ENCODE assay signal across 12 mouse cellular contexts in the genomic region with DNA sequence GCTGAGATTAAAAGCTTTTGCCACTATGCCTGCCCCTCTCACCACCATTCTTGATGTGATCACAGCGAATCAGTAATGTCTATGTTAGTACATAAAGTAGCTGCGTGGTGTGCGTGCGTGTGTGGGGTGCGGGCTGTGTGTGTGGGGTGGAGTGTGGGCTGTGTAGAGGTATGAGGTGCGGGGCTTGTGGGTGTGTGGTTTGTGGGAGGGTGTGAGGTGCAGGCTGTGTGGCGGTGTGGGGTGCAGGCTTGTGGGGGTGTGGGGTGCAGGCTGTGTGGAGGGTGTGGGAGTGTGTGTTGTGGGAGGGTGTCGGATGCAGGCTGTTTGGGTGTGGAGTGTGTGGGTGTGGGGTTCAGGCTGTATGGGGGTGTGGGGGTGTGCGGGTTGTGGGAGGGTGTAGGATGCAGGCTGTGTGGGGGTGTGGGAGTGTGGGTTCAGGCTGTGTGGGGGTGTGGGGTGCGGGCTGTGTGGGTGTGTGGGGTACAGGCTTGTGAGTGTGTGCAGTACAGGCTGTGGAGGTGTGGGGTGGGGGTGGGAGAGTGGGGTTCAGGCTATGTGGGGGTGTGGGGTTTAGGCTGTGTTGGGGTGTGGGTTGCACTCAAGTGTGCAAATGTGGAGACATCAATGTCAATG. TPM values are rescaled to one million over a fixed set of nuclear protein-coding genes. Genes with fewer than 3 reads are reported as not detected.
DNase-seq lines count a peak whose midpoint lies in the region; ATAC-seq lines count a peak whose summit lies in the region.
"Had no signal": no experiment of that assay in that cellular context is flagged by ENCODE, and none has a peak within 500 bp of the region (broad histone marks: within the 10 kb centered on the region; RNA-seq: fewer than 3 reads in every experiment).

No protein-coding gene starts in this region.

- 0 out of 2 replicates have a peak, but pooled peaks have one; percentile 24 for ATAC-seq in hindbrain, embryonic 13.5 days (ENCODE audit: low FRiP score)
- 0 out of 2 replicates have a peak, but pooled peaks have one; percentile 27 for ATAC-seq in neural tube, embryonic 11.5 days (ENCODE audit: insufficient read depth, low FRiP score, low TSS enrichment)
- no peak; the same call in 1 of the 2 replicates for ATAC-seq in neural tube, embryonic 15.5 days (ENCODE audit: low FRiP score)
- ATAC-seq in limb, embryonic 13.5 days (ENCODE audit: low FRiP score, low read depth): 0 out of 2 replicates have a peak, but pooled peaks have one; percentile 20
- ATAC-seq in kidney, embryonic 14.5 days (ENCODE audit: low FRiP score, low TSS enrichment): no peak

- no peak overlapping the region for H3K27ac ChIP-seq in hindbrain, embryonic 13.5 days
- H3K27ac ChIP-seq in hindbrain, embryonic 10.5 days: no peak overlapping the region
- no peak overlapping the region for H3K27ac ChIP-seq in neural tube, embryonic 11.5 days (ENCODE audit: low read depth, low read length)
- H3K27ac ChIP-seq in neural tube, embryonic 15.5 days (replicated peaks): no peak overlapping the region
- peak overlapping the region; percentile 63; the same call in 1 of the 2 replicates for H3K27ac ChIP-seq in limb, embryonic 13.5 days
- H3K27ac ChIP-seq in kidney, embryonic 14.5 days (ENCODE audit: low read depth, low read length): no peak overlapping the region

- no peak overlapping the region for H3K4me2 ChIP-seq in hindbrain, embryonic 13.5 days
- no peak overlapping the region for H3K4me2 ChIP-seq in neural tube, embryonic 11.5 days (ENCODE audit: low read depth)
- H3K4me2 ChIP-seq in neural tube, embryonic 15.5 days: no peak overlapping the region
- H3K4me2 ChIP-seq in limb, embryonic 13.5 days (replicated peaks): no peak overlapping the region
- H3K4me2 ChIP-seq in kidney, embryonic 14.5 days (replicated peaks; ENCODE audit: low read depth, low read length): no peak overlapping the region
- H3K4me2 ChIP-seq: heart, embryonic 11.5 days had no signal

- H3K9me3 ChIP-seq in hindbrain, embryonic 13.5 days: no peaks in the 10 kb centered on the region
- peaks cover 9% of the 10 kb centered on the region; the same call in 1 of the 2 replicates for H3K9me3 ChIP-seq in hindbrain, embryonic 10.5 days
- H3K9me3 ChIP-seq in neural tube, embryonic 11.5 days (ENCODE audit: control insufficient read depth, low read length): no peaks in the 10 kb centered on the region; the same call in 1 of the 2 replicates
- no peaks in the 10 kb centered on the region; the same call in 1 of the 2 replicates for H3K9me3 ChIP-seq in neural tube, embryonic 15.5 days (replicated peaks)
- 0 out of 2 replicates have a peak, but pooled peaks cover 9% of the 10 kb centered on the region for H3K9me3 ChIP-seq in limb, embryonic 13.5 days
- H3K9me3 ChIP-seq in kidney, embryonic 14.5 days (ENCODE audit: control insufficient read depth, low read length): peaks cover 3% of the 10 kb centered on the region; the same call in 1 of the 2 replicates

- no peaks in the 10 kb centered on the region for H3K4me1 ChIP-seq in hindbrain, embryonic 13.5 days (replicated peaks)
- no peaks in the 10 kb centered on the region for H3K4me1 ChIP-seq in hindbrain, embryonic 10.5 days (replicated peaks)
- H3K4me1 ChIP-seq in neural tube, embryonic 11.5 days (ENCODE audit: control insufficient read depth, insufficient read depth, low read length): no peaks in the 10 kb centered on the region
- H3K4me1 ChIP-seq in neural tube, embryonic 15.5 days: no peaks in the 10 kb centered on the region
- peaks cover 31% of the 10 kb centered on the region for H3K4me1 ChIP-seq in limb, embryonic 13.5 days
- H3K4me1 ChIP-seq in kidney, embryonic 14.5 days (ENCODE audit: control insufficient read depth, insufficient read depth, low read length): no peaks in the 10 kb centered on the region

- 96% methylated on average over 10 of the region's 10 CpGs for WGBS in hindbrain, embryonic 13.5 days
- WGBS in hindbrain, embryonic 10.5 days: 94% methylated on average over 10 of the region's 10 CpGs
- 94% methylated on average over 10 of the region's 10 CpGs for WGBS in neural tube, embryonic 11.5 days
- WGBS in neural tube, embryonic 15.5 days: 94% methylated on average over 10 of the region's 10 CpGs
- 85% methylated on average over 10 of the region's 10 CpGs for WGBS in limb, embryonic 13.5 days
- 83% methylated on average over 10 of the region's 10 CpGs for WGBS in kidney, embryonic 14.5 days

- H3K36me3 ChIP-seq in hindbrain, embryonic 13.5 days: no peaks in the 10 kb centered on the region
- no peaks in the 10 kb centered on the region for H3K36me3 ChIP-seq in hindbrain, embryonic 10.5 days
- H3K36me3 ChIP-seq in neural tube, embryonic 11.5 days (ENCODE audit: control insufficient read depth, insufficient read depth, low read length): no peaks in the 10 kb centered on the region
- H3K36me3 ChIP-seq in neural tube, embryonic 15.5 days: no peaks in the 10 kb centered on the region
- H3K36me3 ChIP-seq in limb, embryonic 13.5 days: no peaks in the 10 kb centered on the region
- H3K36me3 ChIP-seq in kidney, embryonic 14.5 days (ENCODE audit: control insufficient read depth, insufficient read depth, low read length): no peaks in the 10 kb centered on the region

- H3K9ac ChIP-seq in hindbrain, embryonic 13.5 days: no peak overlapping the region
- H3K9ac ChIP-seq in neural tube, embryonic 11.5 days (ENCODE audit: low read length): no peak overlapping the region
- no peak overlapping the region for H3K9ac ChIP-seq in neural tube, embryonic 15.5 days (replicated peaks)
- H3K9ac ChIP-seq in limb, embryonic 13.5 days: no peak overlapping the region
- no peak overlapping the region for H3K9ac ChIP-seq in kidney, embryonic 14.5 days (ENCODE audit: low read depth, low read length)

- no peak overlapping the region for H3K4me3 ChIP-seq in hindbrain, embryonic 13.5 days
- no peak overlapping the region for H3K4me3 ChIP-seq in hindbrain, embryonic 10.5 days
- no peak overlapping the region for H3K4me3 ChIP-seq in neural tube, embryonic 11.5 days (ENCODE audit: low read depth, low read length)
- no peak overlapping the region for H3K4me3 ChIP-seq in neural tube, embryonic 15.5 days (replicated peaks)
- H3K4me3 ChIP-seq in limb, embryonic 13.5 days: no peak overlapping the region
- H3K4me3 ChIP-seq in kidney, embryonic 14.5 days (ENCODE audit: low read length): no peak overlapping the region

- no peak for DNase-seq in hindbrain, embryonic 10.5 days (ENCODE audit: low spot score)
- DNase-seq in neural tube, embryonic 11.5 days (ENCODE audit: low spot score): no peak
- DNase-seq in Muller cell, postnatal 12 days (ENCODE audit: inconsistent ontology term): no peak
- DNase-seq: adrenal gland, adult 2 months; cerebellum, postnatal 25 days; kidney, postnatal 36 days; thymus, postnatal 36 days had no signal

- H3K27me3 ChIP-seq in hindbrain, embryonic 13.5 days: no peaks in the 10 kb centered on the region
- H3K27me3 ChIP-seq in hindbrain, embryonic 10.5 days (ENCODE audit: insufficient read depth, poor library complexity, severe bottlenecking): no peaks in the 10 kb centered on the region
- H3K27me3 ChIP-seq in neural tube, embryonic 11.5 days (ENCODE audit: control insufficient read depth, insufficient read depth, low read length): no peaks in the 10 kb centered on the region
- no peaks in the 10 kb centered on the region for H3K27me3 ChIP-seq in neural tube, embryonic 15.5 days (replicated peaks)
- no peaks in the 10 kb centered on the region for H3K27me3 ChIP-seq in limb, embryonic 13.5 days
- H3K27me3 ChIP-seq in kidney, embryonic 14.5 days (ENCODE audit: control insufficient read depth, insufficient read depth, low read length): no peaks in the 10 kb centered on the region

RNA-seq across cellular contexts. Expression of gene Prdm2, which starts 19.1 kb away (rescaled TPM):
- polyA plus RNA-seq in hindbrain, embryonic 13.5 days (2015; fragmentation: Nextera tagmentation; extraction: Ambion mirVana): 17.6 and 18.6 TPM in 2 replicates
- 14.4 and 15.9 TPM in 2 replicates for polyA plus RNA-seq in hindbrain, embryonic 10.5 days (2016; fragmentation: Nextera tagmentation; extraction: Ambion mirVana)
- polyA plus RNA-seq in neural tube, embryonic 11.5 days (2014; fragmentation: Nextera tagmentation; extraction: Ambion mirVana): 16.7 and 16.9 TPM in 2 replicates
- polyA plus RNA-seq in neural tube, embryonic 15.5 days (2015; fragmentation: Nextera tagmentation; extraction: Ambion mirVana): 12.7 and 13.2 TPM in 2 replicates
- polyA plus RNA-seq in limb, embryonic 13.5 days (2015; fragmentation: Nextera tagmentation; extraction: Ambion mirVana): 17.4 and 18.0 TPM in 2 replicates
- polyA plus RNA-seq in kidney, embryonic 14.5 days (2014; fragmentation: Nextera tagmentation; extraction: Ambion mirVana): 11.0 and 15.8 TPM in 2 replicates

Comparison
In these comparisons a context has a peak if more than half of its experiments do, and no peak if none do; other contexts are left out.
1. ATAC-seq: peak in hindbrain, embryonic 13.5 days (single experiment), neural tube, embryonic 11.5 days (single experiment) and limb, embryonic 13.5 days (single experiment); none in neural tube, embryonic 15.5 days (single experiment) and kidney, embryonic 14.5 days (single experiment).